Mouse (Mus musculus) ES-E14 (cell line): ENCODE results near the gene Lhpp.

Experiments
- CHD2 ChIP-seq: IDR thresholded peaks from 2 replicates; pipeline ENCODE4 v1.6.1; 2014; ENCODE audit warnings: mild to moderate bottlenecking, low read depth, low read length, inconsistent platforms
- MAFK ChIP-seq: IDR thresholded peaks from 2 replicates; pipeline ENCODE4 v1.6.1; 2014; ENCODE audit warnings: mild to moderate bottlenecking, low read depth, low read length, inconsistent platforms; ENCODE audit not compliant: insufficient read depth
- ZC3H11A ChIP-seq: IDR thresholded peaks from 2 replicates; pipeline ENCODE4 v1.6.1; 2012; ENCODE audit warnings: low read depth, mild to moderate bottlenecking, inconsistent platforms, low read length, borderline replicate concordance
- ZNF384 ChIP-seq: IDR thresholded peaks from 2 replicates; pipeline ENCODE4 v1.6.1; 2012; ENCODE audit warnings: low read depth, low read length, inconsistent platforms

GRCm38 (mm10) chr7:132682336-132682735, 71.9 kb downstream of the Lhpp start:
- no peak for TF ChIP-seq ZC3H11A
- TF ChIP-seq ZNF384: no peak
- no peak for TF ChIP-seq MAFK
- TF ChIP-seq CHD2: no peak
